Mouse (Mus musculus): ENCODE data around the gene Rab34.

DNA sequence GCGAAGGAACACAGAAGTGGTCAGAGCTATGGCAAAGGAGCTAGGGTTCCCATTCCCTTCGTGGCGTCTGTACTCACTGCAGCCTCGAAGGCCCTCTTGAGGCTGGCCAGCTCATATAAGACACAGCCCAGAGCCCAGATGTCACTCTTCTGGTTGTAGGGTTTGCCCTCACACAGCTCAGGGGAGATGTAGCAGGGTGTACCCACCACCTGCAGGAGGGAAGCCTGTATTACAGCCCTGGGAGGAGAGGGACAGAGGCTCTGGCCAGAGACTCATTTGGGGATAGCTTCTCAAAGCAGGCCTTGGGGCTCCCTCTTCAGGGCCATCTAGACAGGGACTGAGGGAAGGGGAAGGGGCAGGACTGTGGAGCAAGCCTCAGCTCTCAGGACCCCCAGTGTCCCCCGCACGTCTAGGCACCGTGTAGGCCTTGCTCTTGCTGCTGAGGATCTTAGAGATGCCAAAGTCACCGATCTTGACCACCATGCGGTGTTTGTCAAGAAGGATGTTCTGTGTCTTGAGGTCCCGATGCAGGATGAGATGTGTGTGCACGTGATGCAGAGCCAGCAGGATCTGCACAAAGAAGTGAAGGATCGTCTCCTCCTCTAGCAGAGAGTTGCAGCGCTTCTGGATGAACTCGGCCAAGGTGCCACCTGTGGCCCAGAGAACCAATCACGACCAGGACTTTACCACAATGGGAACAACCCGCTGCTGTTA, 16.0 kb upstream of the Rab34 start:
- TF ChIP-seq CTCF (conservative IDR thresholded peaks at IDR 0.05; ENCODE audit: low read length), result peak; percentile 28
- TF ChIP-seq POU5F1 (IDR thresholded peaks at IDR 0.05; ENCODE audit: borderline replicate concordance, low read length), result no peak
- no peak for TF ChIP-seq NANOG (IDR thresholded peaks at IDR 0.05; ENCODE audit: borderline replicate concordance, low read length)

Data from E14TG2a.4 (cell line).